Mouse (Mus musculus): ENCODE measurements around the gene Erc1. TPM values are rescaled to one million over a fixed set of nuclear protein-coding genes. Genes with fewer than 3 reads are reported as not detected.

Gene Erc1
- polyA plus RNA-seq, 1 experiment from 2014 or later: 22.1 TPM

- no peak overlapping the region for H3K9ac ChIP-seq
- no peak overlapping the region for H3K4me3 ChIP-seq
- no peak overlapping the region for H3K27ac ChIP-seq
- H3K4me2 ChIP-seq: no peak overlapping the region
- H3K4me1 ChIP-seq: no peaks in the 10 kb centered on the region
- WGBS: 80% methylated on average over 3 of the region's 3 CpGs
- H3K36me3 ChIP-seq: no peaks in the 10 kb centered on the region
- no peak for ATAC-seq (ENCODE audit: insufficient number of reproducible peaks, low FRiP score, low TSS enrichment, low read depth)
- no peaks in the 10 kb centered on the region for H3K9me3 ChIP-seq
- no peaks in the 10 kb centered on the region for H3K27me3 ChIP-seq
Measured at GRCm38 (mm10) chr6:119529659-119530058, 318.3 kb downstream of the Erc1 start.

DNA sequence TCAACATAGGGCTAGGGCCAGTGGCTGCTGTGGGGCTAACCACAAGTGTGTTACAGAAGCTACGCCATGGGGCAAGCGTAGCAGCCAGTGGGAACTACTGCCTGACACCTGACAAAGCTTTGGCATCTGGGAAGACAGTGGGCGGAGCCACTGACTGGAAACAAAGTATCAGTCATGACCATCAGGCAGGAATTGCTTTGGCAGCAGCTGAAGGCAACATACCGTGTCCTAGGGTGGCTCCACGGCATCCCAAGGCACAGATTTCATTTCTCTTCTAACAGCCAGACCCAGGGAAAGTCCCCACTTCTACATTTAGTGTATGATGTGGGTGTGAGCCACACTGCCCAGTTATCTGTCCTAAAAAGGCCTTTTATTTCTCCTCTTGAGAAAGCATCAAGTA lies 321.5 kb downstream of the Erc1 start:
- ATAC-seq (ENCODE audit: insufficient number of reproducible peaks, low FRiP score, low TSS enrichment, low read depth): no peak
- no peak overlapping the region for H3K4me2 ChIP-seq
- H3K9ac ChIP-seq: no peak overlapping the region
- H3K36me3 ChIP-seq: no peaks in the 10 kb centered on the region
- H3K4me1 ChIP-seq: peaks cover 10% of the 10 kb centered on the region
- H3K27me3 ChIP-seq: no peaks in the 10 kb centered on the region
- no peak overlapping the region for H3K4me3 ChIP-seq
- H3K27ac ChIP-seq: no peak overlapping the region
- 67% methylated on average over 5 of the region's 5 CpGs for WGBS
- no peaks in the 10 kb centered on the region for H3K9me3 ChIP-seq

DNA sequence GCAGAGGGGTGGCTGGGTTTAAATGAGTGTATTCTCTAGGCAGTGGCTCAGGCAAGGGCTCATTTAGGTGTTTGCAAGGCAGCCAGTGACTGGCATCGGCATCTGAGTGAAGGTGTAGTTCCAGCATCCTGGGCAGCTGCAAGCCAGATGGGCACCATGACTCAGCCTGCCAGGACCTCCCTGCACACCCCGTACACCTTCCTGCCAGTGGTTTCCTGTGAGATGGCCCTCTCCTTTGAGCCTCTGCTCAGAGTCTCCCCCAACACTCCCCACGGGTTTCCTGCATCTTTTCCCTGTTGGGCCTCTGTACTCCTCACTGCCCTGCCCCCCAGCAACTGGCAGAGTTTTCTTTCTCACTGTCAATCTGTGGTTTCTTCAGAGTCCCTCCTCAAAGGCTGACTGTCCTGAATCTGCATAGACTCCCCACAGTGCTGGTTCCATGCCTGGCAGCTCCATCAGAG lies 326.0 kb downstream of the Erc1 start:
- Histone ChIP-seq H3K36me3 (no peaks in the 10 kb centered on the region), H3K9me3 (no peaks in the 10 kb centered on the region), H3K27me3 (no peaks in the 10 kb centered on the region), H3K4me2 (no peak overlapping the region), H3K4me1 (peaks cover 10% of the 10 kb centered on the region), H3K27ac (0 out of 2 replicates have a peak overlapping the region, but pooled peaks have one; percentile 22), H3K4me3 (no peak overlapping the region), H3K9ac (no peak overlapping the region)
- WGBS: 27% methylated on average over 3 of the region's 3 CpGs
- ATAC-seq (ENCODE audit: insufficient number of reproducible peaks, low FRiP score, low TSS enrichment, low read depth): no peak

DNA sequence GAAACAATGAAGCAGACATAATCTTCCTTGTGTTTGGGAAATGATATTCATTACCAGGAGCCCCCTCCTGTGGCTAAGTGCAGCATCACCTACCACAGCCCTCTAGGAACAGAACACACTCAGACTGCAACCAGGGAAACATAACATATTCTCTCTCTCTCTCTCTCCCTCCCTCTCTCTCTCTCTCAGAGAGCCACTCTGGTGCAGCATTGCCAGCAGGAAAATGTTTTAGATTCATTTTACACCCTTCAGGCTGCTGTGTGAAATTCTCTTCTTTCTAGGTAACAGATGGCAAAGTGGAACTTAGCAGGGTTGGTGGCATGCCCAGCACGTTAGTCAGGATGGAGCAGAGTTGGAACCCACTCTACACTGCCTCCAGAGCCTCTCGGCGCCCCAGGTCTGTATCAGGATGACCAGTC lies 326.5 kb downstream of the Erc1 start:
- Histone ChIP-seq H3K27me3 (no peaks in the 10 kb centered on the region), H3K9ac (no peak overlapping the region), H3K4me1 (peaks cover 10% of the 10 kb centered on the region), H3K4me2 (no peak overlapping the region), H3K9me3 (no peaks in the 10 kb centered on the region), H3K27ac (0 out of 2 replicates have a peak overlapping the region, but pooled peaks have one; percentile 22), H3K36me3 (no peaks in the 10 kb centered on the region), H3K4me3 (no peak overlapping the region)
- no peak; the same call in 1 of the 2 replicates for ATAC-seq (ENCODE audit: insufficient number of reproducible peaks, low FRiP score, low TSS enrichment, low read depth)
- 70% methylated on average over 3 of the region's 3 CpGs for WGBS

Other genes starting within 250 kb of the Erc1 start
- gene Rad52, start 54.5 kb upstream of the Erc1 start, polyA plus RNA-seq (2015; fragmentation: Nextera tagmentation; extraction: Ambion mirVana): 20.4 and 23.4 TPM in 2 replicates
- 60.3 and 72.8 TPM in 2 replicates for gene Wnk1, start 190.5 kb upstream of the Erc1 start, polyA plus RNA-seq (2015; fragmentation: Nextera tagmentation; extraction: Ambion mirVana)
- gene Ninj2, start 245.2 kb upstream of the Erc1 start, polyA plus RNA-seq (2015; fragmentation: Nextera tagmentation; extraction: Ambion mirVana): 1.5 and 1.6 TPM in 2 replicates